Mouse (Mus musculus) liver, adult (tissue): ENCODE data around the gene Itpkc.

ENCODE experiments used
- GATA4 ChIP-seq: IDR thresholded peaks from 2 replicates; pipeline ENCODE4 v1.6.1; 2014; ENCODE audit warnings: mild to moderate bottlenecking, low read length; ENCODE audit not compliant: insufficient replicate concordance

The Itpkc gene

GRCm38 (mm10) chr7:27222538-27222937 lies 5.9 kb downstream of the Itpkc start:
- TF ChIP-seq GATA4: no peak

- TF ChIP-seq GATA4: no peak
Observed at GRCm38 (mm10) chr7:27221939-27222338, 6.5 kb downstream of the Itpkc start.

GRCm38 (mm10) chr7:27219937-27220336 lies 8.5 kb downstream of the Itpkc start:
- TF ChIP-seq GATA4: no peak

- TF ChIP-seq GATA4: no peak
Observed at GRCm38 (mm10) chr7:27218586-27218985, 9.9 kb downstream of the Itpkc start.

- no peak for TF ChIP-seq GATA4
Observed at GRCm38 (mm10) chr7:27212626-27213025, 15.8 kb downstream of the Itpkc start.

- TF ChIP-seq GATA4: no peak
Observed at GRCm38 (mm10) chr7:27203730-27204449, 24.6 kb downstream of the Itpkc start.

GRCm38 (mm10) chr7:27198779-27199178 lies 29.7 kb downstream of the Itpkc start:
- TF ChIP-seq GATA4: no peak

GRCm38 (mm10) chr7:27198355-27198754 lies 30.1 kb downstream of the Itpkc start:
- TF ChIP-seq GATA4: no peak

GRCm38 (mm10) chr7:27197634-27198033 lies 30.8 kb downstream of the Itpkc start:
- TF ChIP-seq GATA4: no peak

- TF ChIP-seq GATA4: no peak
Observed at GRCm38 (mm10) chr7:27197136-27197535, 31.3 kb downstream of the Itpkc start.

- no peak for TF ChIP-seq GATA4
Observed at GRCm38 (mm10) chr7:27195681-27196611, 32.5 kb downstream of the Itpkc start, which contains the start of the genes BC024978 and Snrpa. BC024978 (plus strand) TSS chr7:27195781. Snrpa (minus strand) TSS chr7:27196271.

GRCm38 (mm10) chr7:27193731-27194130 lies 34.7 kb downstream of the Itpkc start:
- no peak for TF ChIP-seq GATA4

GRCm38 (mm10) chr7:27192434-27192833 lies 36.0 kb downstream of the Itpkc start:
- no peak for TF ChIP-seq GATA4

- TF ChIP-seq GATA4: no peak
Observed at GRCm38 (mm10) chr7:27189271-27189931, 39.1 kb downstream of the Itpkc start.

GRCm38 (mm10) chr7:27185986-27186385 lies 42.5 kb downstream of the Itpkc start:
- TF ChIP-seq GATA4: no peak
